Mouse (Mus musculus) stomach, postnatal 0 days (tissue): Measurements from ENCODE around the gene Usp30.

ENCODE experiments used
- CTCF ChIP-seq: IDR thresholded peaks from 2 replicates; pipeline ENCODE4 v1.5.1; 2016; ENCODE audit warnings: antibody characterized with exemption, low read depth, mild to moderate bottlenecking, moderate library complexity
- EP300 ChIP-seq: optimal IDR thresholded peaks from 2 replicates; pipeline ENCODE3; 2016; ENCODE audit warnings: antibody characterized with exemption

- no peak for TF ChIP-seq CTCF
- TF ChIP-seq EP300 = no peak
Observed at GRCm38 (mm10) chr5:114147043-114147972, 82.0 kb downstream of the Usp30 start.
